Mouse (Mus musculus): ENCODE results near the gene Nav2.

DNA sequence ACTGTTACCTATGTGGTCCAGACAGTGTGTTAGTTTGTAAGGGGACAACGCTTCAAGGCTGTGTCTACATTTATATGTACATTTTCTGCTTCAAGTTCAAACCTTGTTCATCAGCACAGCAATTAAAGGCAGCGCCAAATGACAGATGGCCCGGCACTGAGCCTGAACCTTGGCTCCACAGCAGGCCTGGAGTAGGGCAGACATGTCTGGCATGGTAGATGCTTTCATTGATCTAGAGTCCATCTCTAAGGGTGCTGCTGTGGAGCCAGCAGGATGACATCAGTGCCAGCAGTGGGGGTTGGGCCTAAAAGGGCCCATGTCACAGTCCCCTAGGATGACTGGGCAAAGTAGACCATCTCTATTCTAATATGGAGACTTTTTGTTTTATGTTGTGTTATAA, 186.0 kb downstream of the Nav2 start:
- TF ChIP-seq POLR2A (IDR thresholded peaks at IDR 0.05; ENCODE audit: borderline replicate concordance, extremely low read depth, insufficient read depth, insufficient read length, poor library complexity, severe bottlenecking): no peak
- no peak for TF ChIP-seq CTCF (IDR thresholded peaks at IDR 0.05; ENCODE audit: borderline replicate concordance, extremely low read depth, insufficient read depth, insufficient read length)
